8 mouse cellular contexts compared by ENCODE assay signal in the genomic region with DNA sequence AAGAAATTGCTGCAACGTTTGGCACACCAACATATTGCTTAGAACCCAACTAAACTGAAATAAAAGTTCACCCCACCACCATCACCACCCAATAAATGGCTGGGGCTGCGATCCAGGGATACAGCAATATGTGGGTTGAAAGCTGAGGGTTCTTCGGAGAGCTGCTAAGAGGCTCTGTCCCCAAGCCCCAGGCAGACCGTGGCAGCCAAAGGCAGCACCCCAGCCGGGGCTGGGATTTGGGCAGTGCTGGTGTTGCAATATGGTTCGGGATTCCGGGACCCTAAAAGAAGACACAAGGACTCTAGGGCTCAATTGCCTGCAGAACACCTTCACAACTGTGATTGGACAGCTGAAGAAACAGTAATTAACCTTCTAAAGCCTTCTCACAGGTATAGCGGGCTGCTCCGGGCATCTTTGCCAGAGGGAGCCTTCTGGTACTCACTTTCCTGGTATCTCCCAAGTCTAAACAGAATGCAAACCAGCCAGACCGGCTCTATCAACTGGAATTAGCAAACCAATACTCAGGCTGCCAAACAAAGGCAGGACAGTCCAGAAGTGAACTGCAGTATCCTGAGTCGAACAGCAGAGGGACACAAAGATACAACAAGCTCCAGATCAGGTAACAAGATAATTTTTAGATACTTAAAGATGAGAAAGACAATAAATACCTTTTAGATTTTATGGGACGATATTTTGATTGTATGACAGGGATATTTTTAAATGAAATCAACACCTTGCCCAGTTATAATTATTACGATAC.
DNase-seq lines count a peak whose midpoint lies in the region; ATAC-seq and TF ChIP-seq lines count a peak whose summit lies in the region.

No protein-coding gene starts in this region.

- H3K9me3 ChIP-seq in midbrain, postnatal 0 days (ENCODE audit: low read length) = no peaks in the 10 kb centered on the region

- WGBS in midbrain, postnatal 0 days = 48% methylated on average over 13 of the region's 13 CpGs

- no peak overlapping the region for H3K4me2 ChIP-seq in midbrain, postnatal 0 days (ENCODE audit: low read depth, low read length, poor library complexity, severe bottlenecking)

- no peak for ATAC-seq in midbrain, postnatal 0 days (ENCODE audit: low FRiP score)

- H3K4me1 ChIP-seq in midbrain, postnatal 0 days (ENCODE audit: insufficient read depth, low read length) = no peaks in the 10 kb centered on the region

- no peak overlapping the region for H3K9ac ChIP-seq in midbrain, postnatal 0 days (replicated peaks; ENCODE audit: low read length, poor library complexity, severe bottlenecking)

- TF ChIP-seq CTCF in layer of hippocampus, adult 2 months (conservative IDR thresholded peaks at IDR 0.05) = peak; percentile 85
- peak; percentile 73 for TF ChIP-seq CTCF in midbrain, postnatal 0 days (IDR thresholded peaks at IDR 0.05)

- H3K36me3 ChIP-seq in midbrain, postnatal 0 days (ENCODE audit: insufficient read depth, low read length) = no peaks in the 10 kb centered on the region

- intact Hi-C loops in left cerebral cortex, postnatal 10 days (cut with DNase I) = no loop called here

- no peaks in the 10 kb centered on the region for H3K27me3 ChIP-seq in midbrain, postnatal 0 days (ENCODE audit: insufficient read depth, low read length)

- H3K27ac ChIP-seq in layer of hippocampus, adult 2 months = no peak overlapping the region
- no peak overlapping the region for H3K27ac ChIP-seq in midbrain, postnatal 0 days (ENCODE audit: low read depth, low read length)

- DNase-seq in layer of hippocampus, adult 2 months (ENCODE audit: low spot score in 2 of 2) = peak in 1 of 2 experiments; percentile 42
- no peak for DNase-seq in layer of hippocampus, adult 9-11 months
- peak; percentile 55 for DNase-seq in MN1 (ENCODE audit: low spot score)
- peak; percentile 37 for DNase-seq in cerebellum, adult 9-10 months
- DNase-seq in gonadal fat pad, adult 2 months (ENCODE audit: low read depth) = peak; percentile 44
- DNase-seq in left cerebral cortex, postnatal 10 days (ENCODE audit: extremely low spot score in 1 of 2, low spot score in 2 of 2) = peak; percentile 18
- DNase-seq in midbrain, postnatal 0 days (ENCODE audit: low spot score) = peak; percentile 67
- DNase-seq in spleen, postnatal 4 days (ENCODE audit: low spot score in 2 of 2) = no peak

- H3K4me3 ChIP-seq in layer of hippocampus, adult 2 months = no peak overlapping the region
- H3K4me3 ChIP-seq in midbrain, postnatal 0 days (ENCODE audit: low read depth, low read length) = no peak overlapping the region

Comparison
In these comparisons a context has a peak if more than half of its experiments do, and no peak if none do; other contexts are left out.
1. DNase-seq: peak in MN1 (single experiment), cerebellum, adult 9-10 months (single experiment), gonadal fat pad, adult 2 months (single experiment), left cerebral cortex, postnatal 10 days (2 of 2) and midbrain, postnatal 0 days (single experiment); none in layer of hippocampus, adult 9-11 months (single experiment) and spleen, postnatal 4 days (0 of 2).